Mouse (Mus musculus) inflammation-experienced regulatory T-cells, adult 6 months (primary cell): ENCODE results near the gene Cela2a. TPM values are rescaled to one million over a fixed set of nuclear protein-coding genes. Genes with fewer than 3 reads are reported as not detected.
A peak's percentile ranks its signal among the peaks of the same experiment; 100 is the strongest.

Source experiments
- ATAC-seq: one replicate; pipeline ENCODE4 v1.8.0; 2017
- polyA plus RNA-seq, 3 experiments: library from polyadenylated mRNA; unstranded; fragments of 100-300 nt; shearing (Covaris generic); gene quantifications; one replicate each; pipeline ENCODE4 v1.2.1; 2017

Cela2a gene
- polyA plus RNA-seq, 3 experiments from 2014 or later: not detected

- no peak for ATAC-seq
Observed at GRCm38 (mm10) chr4:141858501-141858900, 32.5 kb upstream of the Cela2a start.

DNA sequence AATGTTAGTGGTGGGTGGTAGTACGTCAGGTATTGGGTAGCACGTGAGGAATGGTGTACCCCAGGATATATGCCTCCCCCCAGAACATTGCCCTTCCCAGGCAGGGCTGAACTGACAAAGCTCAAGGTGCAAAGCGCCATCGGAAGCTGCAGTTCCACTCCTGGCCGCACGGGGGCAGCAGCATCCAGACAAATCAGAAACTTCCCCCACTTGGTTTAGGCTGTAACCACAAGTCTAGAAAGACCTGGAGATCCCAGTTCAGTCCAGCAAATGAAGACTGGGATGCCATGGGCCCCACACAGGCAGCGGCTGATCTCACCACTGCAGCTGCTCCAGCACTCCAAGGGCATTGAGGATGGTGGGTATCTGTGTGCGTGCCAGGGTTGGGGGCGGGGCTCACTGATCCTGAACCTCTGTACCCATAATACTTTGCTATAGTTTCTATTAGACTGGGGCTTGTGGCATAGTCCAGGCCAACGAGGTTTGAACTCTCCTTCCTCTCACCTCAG, 31.5 kb upstream of the Cela2a start:
- ATAC-seq: peak; percentile 38

GRCm38 (mm10) chr4:141853437-141853836, 27.5 kb upstream of the Cela2a start:
- no peak for ATAC-seq

DNA sequence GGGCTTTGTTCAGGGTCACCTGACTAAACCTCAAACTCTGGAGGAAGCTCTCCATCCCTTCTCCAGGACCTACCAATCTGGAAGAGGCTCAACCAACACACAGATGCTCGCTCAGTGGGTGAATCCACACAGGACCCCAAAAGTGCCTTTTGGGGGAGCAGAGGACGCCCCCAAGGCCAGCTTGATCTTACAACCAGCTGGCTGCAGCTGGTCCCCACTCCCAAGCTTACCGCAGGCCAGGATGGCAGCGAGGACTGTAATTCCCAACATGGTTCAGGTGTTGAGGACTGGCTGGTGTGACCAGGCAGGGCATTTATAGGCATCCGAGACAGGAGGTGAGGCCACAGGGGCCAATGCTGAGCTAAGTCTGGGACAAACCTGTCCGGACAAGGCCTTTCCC, 20.0 kb upstream of the Cela2a start, which contains the start of gene Ctrc:
Ctrc (minus strand) TSS at position 361 of the 400 bp plus-strand sequence.
- no peak for ATAC-seq

GRCm38 (mm10) chr4:141834536-141835095, 8.7 kb upstream of the Cela2a start:
- no peak for ATAC-seq

DNA sequence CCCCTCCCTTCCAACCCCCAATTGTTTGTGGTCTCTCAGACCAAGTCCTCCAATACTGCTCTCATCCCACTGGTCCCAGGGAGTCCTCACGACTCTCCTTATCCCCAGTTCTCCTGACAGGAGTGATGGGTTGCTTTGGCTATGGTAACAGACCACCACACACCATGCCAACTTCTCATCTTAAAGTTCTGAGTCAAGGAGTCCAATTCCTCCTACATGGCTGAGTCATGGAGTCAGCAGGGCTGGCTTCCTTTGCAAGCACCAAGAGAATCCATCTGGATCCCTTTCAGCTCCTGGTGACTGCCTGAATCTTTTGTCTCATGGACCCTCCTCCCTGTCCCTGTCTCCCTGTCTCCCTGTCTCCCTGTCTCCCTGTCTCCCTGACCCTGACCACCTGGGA, 8.0 kb upstream of the Cela2a start:
- no peak for ATAC-seq

DNA sequence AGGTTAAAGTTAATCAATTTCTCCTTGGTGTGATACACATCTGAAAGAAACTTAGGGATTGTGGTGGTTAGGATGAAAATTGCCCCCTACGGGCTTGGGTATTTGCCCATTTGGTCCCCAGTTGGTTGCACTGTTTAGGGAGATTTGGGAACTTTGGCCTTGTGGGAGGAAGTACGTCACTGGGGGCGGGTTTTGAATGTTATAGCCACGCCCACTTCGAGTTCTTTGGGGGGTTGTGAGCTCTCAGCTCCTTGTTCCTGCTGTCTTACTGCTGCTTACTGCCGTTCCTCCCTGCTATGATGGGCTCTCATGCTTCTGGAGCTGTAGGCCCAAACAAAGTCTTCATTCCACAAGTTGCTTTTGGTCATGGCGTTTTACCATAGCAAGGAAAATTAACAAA, 5.4 kb upstream of the Cela2a start:
- no peak for ATAC-seq

- ATAC-seq: no peak
Observed at GRCm38 (mm10) chr4:141830381-141830780, 4.4 kb upstream of the Cela2a start.

- no peak for ATAC-seq
Observed at GRCm38 (mm10) chr4:141828177-141828576, 2.2 kb upstream of the Cela2a start.

- no peak for ATAC-seq
Observed at GRCm38 (mm10) chr4:141827401-141827800, 1.4 kb upstream of the Cela2a start.

DNA sequence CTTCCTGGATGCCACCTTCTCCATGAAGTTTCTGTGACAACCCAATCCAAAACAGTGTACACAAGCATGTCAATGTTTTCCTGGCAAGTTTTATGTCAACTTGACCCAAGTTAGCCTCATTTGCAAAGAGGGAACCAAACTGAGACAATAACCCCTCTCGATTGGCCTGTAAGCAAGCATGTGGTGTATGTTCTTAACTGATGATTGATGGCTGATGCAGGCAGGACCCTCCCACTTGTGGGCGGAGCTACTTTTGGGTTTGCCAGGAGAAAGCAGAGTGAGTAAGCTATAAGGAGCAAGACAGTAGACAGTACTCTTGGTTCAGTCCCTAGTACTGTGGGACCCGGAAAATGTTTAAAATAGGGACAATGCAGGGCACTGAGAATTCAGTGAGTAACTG, 3.0 kb downstream of the Cela2a start:
- ATAC-seq: no peak

- ATAC-seq: no peak
Observed at GRCm38 (mm10) chr4:141822089-141822488, 3.9 kb downstream of the Cela2a start.

GRCm38 (mm10) chr4:141821178-141821577, 4.8 kb downstream of the Cela2a start:
- no peak for ATAC-seq

DNA sequence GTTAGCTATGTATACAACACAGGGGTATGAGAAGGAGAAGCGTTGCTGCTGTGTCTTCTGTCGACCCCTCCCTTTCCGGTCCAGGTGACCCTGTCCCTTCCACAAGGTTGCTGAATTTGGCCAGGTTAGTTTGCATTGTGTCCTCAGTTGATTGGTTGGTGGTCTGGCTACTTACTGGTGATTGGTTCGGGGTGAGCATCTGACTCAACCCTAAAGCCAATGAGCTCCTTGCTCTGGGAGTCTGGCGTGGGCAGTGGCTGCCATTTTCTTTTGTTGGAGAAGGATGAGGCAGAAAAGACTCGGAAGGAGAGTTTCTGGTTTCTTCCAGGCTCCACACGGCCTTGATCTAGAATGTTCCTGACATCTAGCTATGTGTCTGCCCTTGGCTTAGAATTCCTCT, 6.6 kb downstream of the Cela2a start:
- ATAC-seq: no peak

DNA sequence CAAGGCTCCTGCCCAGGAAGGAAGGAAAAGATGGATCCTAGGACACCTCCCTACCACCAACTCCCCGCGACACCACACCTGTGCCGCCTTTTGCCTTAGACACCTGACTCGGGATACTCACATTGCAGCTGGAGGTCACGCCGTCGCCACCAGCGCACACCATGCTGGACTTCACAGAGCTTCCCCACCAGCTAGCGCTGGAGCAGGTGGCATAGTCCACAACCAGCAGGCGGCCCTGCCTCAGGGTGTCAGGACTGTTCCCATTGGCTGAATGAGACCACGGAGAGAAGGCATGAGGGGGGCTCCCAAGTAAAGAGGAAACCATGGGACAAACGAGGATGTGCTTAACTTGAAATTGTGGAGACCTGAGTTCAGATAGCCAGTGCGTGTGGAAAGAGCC, 7.1 kb downstream of the Cela2a start:
- no peak for ATAC-seq

DNA sequence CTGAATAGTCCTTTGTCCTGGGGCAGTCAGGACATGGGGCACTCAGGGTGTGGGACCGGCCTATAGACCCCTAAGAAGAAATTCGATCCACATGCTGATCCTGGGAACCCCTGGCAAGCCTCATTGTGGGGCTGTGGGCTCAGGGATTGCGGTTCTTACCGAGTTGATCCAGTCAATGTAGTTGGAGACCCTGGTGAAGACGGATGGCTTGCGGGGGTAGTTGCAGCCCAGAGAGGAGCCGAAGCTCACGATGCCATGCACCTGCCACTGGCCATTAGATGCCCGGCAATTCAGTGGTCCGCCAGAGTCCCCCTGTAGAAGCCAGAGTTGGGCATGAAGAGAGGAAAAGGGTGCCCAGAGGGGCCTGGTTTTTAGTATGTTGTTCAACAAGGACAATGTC, 8.3 kb downstream of the Cela2a start:
- no peak for ATAC-seq

DNA sequence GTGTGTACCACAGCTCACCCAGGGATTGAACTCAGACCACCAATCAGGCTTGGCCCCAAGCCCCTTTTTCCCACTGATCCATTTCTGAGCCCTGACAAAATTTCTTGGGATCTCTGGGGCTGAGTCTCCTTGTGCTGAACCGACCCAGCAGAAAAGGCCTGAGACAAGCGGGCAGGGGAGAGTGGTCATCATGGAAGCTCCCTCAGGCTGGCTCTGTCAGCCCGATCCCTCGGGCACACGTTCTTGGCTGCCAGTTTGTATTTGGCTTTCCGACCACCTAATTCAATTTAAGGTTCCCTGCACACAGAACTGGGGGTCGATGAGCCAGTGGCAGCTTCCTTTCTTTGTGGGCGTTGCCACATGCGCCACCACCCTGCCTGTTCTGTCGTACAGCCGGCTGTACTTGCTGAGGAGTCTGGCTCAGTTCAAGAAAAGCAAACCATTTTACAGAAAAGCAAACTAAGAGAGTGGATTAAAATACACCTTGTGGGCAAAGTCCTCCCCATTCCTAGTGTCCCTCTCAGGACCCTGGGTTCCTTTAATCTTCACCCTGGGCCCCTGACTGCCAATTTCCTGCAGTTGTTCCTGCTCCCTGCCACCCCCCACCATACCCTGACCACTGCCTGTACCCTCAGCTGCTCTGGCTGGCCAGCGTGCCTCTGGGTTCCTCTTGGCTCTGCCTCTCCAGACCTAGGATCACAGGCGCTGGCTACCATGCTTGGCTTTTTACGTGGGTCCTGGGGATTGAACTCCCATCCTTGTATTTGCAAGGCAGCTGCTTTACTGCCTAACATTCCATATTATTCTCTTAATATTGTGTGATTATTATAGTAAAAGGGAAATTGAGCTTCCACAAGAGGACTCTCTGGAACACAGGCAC, 8.9 kb downstream of the Cela2a start:
- ATAC-seq: no peak

DNA sequence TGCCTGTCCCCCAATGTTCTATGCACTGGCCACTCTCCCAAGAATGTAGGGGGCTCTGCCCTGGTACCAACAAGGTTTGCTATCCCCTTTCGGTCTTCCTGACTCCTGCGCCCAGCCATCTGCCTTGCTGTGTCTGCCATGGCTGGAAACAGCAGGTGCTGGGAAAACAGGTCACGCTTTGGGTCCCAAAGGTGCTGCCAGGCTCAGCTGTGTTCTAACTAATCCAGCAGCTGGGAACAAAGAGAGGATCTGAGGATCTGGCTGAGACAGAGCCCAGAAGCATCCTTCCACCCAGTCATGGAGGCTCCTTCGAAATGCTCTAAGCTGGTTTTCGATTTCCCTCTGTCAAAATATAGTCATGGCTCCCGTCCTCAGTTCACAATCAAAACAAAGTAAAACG, 9.7 kb downstream of the Cela2a start:
- no peak for ATAC-seq

DNA sequence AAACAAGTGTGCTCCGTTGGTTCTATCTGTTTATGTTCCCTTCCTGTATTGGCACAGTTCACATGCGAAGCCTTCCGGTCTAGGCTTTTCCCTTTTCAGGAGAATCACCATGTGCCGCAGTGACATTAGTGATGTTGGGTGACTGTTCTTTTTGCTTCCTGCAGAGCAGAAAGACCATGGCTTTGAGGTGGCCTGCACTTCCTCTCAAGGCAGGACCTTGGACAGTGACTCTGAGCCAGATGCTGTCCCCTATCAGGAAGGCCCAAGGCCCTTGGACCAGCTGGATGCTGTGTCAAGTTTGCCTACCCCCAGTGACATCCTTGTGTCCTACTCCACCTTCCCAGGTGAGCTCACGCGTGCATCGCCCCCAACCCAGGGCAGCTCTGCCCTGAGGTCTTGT, 14.6 kb downstream of the Cela2a start:
- ATAC-seq: no peak

DNA sequence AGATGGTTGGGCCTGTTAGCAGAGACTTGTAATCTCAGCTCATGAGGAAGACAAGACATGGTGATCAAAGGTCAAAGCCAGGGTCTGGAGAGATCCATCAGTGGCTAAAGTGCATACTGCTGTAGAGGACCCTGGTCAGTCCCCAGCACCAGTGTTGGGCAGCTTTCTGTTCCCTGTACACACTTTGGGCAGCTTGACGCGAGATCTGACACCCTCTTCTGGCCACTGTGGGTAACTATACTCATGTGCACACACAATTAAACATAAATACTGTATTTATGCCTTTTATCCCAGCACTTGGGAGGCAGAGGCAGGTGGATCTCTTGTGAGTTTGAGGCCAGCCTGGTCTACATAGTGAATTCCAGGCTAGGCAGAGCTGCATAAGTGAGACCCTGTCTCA, 15.0 kb downstream of the Cela2a start:
- ATAC-seq: no peak

GRCm38 (mm10) chr4:141809850-141810464, 16.0 kb downstream of the Cela2a start:
- ATAC-seq: peak; percentile 65

DNA sequence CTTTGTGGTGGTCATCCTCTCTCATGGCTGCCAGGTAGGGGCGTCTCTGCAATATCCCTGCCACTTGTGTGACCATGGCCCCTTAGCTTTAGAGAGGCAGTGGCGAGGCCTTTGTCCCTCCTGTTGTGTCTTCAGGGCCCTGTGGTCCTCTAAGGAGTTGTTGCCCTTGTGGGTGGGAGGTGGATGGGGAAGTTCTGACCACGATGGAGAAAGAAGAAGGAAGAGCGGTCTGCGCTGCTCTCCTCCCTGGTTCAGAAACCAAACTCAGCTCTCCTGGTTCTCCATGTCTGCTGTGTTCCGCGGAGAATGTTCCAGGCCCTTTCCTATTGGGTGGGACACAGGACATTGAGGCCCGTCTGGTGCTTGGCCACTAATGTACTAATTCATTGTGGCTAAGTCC, 20.1 kb downstream of the Cela2a start:
- ATAC-seq: no peak

GRCm38 (mm10) chr4:141804105-141804504, 21.9 kb downstream of the Cela2a start:
- ATAC-seq: no peak

GRCm38 (mm10) chr4:141797545-141797944, 28.4 kb downstream of the Cela2a start:
- no peak for ATAC-seq
